Mouse (Mus musculus): ENCODE measurements at regions not wholly inside any gene's neighbourhood (a gene's known extent, or its start where the extent isn't known, plus 50 kb on each side); places are given as distances from the start of the nearest gene placed in this dataset.

DNA sequence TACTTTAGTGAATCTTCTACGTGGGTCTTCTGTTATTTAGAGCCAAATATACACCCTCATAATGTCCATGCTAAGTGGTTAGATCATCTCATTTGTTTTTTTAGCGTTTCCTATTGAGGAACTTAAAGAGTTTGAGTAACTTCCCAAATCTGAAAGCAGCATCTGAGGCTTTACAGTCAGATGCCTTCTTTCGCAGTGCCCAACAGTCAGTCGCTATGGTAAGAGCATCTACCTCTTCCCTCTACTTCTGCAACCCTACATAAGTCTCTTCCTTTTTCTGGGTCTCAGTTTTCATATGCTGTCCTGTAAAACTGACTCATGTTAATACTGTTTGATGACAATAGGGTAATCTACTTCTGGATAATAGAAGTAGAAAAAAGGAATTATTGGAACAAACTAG is 146.8 kb downstream of the Ktn1 start:
- no peak for DNase-seq

DNA sequence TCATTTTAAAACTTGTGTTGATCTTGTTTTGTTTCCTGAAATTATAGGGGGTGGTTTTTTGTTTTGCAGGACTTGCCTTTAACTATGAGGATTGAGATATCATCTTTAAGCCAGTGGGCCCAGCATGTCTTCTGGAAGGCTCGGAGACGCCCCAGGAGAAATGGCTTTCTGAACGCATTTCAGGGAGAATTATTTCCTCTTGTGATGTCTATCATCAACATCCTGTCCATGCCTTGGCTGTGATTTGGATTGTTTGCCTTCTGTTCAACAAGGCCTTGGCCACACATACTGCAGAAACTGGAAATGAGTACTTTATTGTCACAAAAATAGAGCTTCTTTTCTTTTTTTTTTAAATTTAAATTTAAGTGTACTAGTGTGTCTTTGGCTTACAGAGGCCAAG is 150.0 kb downstream of the Ktn1 start:
- no peak for DNase-seq

DNA sequence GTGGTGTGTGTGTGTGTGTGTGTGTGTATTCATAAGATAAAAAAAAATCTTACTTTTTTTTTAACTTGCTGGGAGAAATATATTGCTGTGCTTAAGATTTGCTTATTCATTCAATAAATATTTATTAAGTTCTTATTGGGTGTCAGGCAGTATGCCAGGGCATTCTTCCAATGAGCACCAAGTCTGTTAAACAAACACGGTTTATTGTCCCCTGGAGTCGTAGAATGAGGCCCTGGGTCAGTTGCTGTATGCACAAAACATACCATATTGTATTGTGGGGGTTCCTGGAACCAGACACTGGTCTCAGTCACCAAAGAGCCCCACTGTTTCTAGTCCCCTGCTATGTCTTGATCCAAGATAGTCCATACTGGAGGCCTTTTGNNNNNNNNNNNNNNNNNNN is 151.3 kb downstream of the Ktn1 start:
- DNase-seq: no peak

DNA sequence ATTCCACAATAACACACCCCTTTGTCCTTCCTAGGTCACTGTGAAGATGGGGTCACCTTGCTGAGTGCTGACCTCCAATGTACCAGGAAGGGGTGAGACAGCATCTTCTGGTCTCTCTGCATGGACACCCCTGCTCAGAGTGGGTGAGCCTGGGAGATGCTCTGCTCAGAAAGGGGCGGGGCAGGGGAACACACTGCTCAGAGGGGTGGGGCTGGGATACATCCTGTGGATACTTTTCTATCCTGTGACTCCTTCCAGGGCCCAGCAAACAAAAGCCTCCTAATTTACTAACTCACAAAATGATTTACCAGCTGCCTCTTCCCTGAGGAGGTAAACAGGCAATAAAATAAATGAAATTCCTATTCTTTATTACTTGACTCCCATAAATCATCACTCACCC is 157.0 kb downstream of the Ktn1 start:
- DNase-seq: no peak

DNA sequence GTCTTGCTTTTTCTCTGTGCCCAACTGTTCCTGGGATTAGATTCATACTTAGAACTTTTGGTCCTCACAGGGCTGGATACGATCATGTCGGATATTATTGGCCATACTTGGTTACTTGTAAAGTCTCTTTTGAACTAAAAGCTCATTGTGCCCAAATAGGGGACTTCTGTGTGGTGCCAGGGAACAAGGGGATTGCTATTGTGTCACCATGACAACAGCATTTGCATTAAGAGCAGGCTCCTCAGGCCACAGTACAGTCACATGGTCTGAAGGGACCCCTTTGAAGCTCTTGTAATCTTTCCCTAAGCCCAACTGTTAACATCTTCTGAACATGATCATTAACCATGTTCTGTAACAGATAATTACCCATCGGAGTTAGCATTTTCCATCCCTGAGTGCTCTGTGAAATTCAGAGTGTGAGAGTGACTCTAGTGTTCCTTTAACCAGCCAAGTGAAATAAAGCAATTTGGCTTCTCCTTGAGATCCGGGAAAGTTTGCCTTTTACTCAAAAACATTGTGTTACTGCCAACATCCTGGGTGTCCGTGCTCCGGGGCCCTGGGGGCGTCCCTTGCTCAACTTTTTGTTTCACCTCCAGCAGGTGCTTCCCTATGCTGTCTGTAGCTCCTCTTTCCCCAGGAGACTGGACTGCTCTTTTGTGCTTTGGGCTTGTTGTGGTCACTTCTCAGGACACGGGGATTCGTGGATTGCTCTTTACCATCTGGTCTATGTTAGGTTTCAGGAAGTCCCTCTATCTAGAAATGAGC is 157.7 kb downstream of the Ktn1 start:
- no peak for DNase-seq

DNA sequence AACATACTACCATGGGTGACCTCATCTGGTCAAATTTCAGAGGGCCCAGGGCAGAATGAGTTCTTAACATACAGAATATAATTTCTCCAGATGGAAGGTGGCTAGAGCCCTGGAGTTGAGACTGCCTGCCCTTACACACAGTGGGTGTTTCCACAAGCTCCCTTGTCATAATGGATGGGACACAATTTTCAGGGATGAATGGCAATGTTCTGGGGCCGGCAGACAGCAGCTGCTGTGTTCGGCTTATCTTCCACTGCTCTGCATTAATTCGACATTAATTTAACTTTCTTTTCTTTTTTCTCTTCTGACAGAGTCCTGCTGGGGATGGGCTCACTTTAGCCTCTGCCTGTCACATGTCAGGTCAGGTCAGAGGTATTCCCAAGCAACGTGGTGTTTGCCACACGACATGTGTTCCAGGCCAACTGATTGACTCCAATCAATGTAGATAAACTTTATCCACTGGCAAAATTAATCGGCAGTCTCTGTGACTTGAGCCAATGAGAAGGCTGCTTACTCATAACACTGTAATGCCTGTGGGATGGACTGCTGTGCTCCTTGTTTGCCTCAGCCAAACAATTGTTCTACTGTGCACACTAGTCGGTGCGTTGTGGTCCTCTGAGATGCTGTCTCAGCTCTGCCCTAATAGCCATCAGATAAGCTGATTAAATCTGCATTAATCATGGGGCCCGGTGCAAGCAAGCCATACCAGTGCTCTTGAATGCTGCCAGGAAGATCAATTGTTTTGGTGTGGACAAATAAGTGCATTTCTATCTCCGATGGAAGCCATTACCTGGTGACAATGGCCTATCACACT is 160.1 kb downstream of the Ktn1 start:
- DNase-seq: no peak

DNA sequence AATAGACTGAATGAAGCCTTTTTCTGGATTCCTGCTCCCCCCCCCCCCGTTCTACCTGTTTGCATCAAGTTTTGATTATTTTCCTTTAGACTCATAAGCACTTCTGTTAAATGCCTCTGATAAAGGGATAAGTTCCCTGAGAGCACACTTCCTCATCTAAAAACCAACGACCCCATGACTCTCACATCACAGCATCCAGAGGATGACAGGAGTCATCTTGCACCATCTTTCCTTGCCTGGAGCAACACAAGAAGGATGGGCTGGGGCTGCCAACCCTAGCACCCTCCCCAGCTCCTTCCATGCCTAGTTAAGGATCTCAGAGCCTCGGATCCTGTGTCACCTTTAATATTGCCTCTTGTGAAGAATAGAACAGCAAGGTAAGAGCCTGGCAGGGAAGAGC is 170.0 kb downstream of the Ktn1 start:
- DNase-seq: no peak

DNA sequence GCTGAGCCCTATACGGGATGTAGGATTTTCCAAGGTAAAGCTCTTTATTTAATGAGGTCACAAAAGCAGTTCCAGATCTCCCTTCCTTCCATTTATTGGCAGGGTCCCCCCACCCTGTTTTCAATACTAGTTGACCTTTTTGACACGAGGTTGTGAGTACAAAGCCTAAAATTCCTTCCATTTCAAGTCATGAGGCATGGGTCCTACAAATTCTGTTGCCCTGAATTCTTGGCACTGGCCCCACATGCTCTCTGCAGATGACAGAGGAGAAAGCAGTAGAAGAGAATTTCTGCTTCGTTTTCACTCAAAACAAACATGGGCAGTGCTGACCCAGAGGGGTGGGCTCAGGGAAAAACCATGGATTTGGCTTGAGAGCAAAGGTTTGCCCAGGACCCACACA is 170.4 kb downstream of the Ktn1 start:
- DNase-seq: no peak

DNA sequence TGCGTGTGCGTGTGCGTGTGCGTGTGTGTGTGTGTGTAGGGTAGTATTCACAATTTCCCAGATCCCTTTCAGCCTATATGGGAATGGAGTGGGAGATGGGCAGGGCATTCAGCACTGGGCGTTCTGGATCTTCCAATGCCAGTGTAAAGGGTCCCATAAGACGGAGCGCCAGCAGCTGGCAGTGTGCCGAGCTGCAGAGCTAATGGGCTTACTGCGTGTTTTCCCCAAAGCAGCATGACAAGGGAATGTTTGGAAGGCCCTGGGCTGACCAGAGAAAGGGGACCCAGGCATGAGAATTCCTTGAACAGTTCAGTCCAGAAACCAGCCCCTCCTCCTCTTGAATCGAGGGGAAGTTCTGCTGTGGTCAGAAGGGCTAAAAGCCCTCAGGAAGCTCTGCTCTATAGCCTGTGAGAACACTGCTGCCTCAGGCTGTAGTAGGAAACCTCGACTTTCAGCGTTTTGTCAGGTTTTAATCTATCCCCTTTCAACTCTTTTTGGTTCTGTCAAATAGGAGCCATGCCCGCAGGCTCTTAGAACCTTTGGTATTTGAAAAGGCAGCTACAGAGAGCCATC is 172.4 kb downstream of the Ktn1 start:
- DNase-seq: no peak

DNA sequence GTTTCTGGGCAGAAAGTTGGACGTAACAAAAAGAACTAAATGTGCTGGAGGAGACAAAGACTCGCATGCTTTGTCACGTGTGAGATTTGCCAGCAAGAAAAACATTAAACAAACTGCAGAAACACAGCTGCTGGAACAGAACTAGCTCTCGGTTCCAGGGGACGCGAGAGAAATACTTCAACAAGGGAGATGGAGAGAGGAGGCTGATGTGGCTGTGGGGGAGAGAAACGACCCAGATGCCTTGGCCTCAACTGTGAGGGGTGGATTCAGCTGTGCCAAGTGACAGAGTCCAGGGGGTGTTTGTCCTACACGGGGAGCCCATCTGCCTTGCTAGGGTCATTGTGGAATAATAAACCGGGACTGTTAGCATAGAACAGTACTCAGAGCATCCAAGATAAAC is 174.9 kb downstream of the Ktn1 start:
- no peak for DNase-seq

DNA sequence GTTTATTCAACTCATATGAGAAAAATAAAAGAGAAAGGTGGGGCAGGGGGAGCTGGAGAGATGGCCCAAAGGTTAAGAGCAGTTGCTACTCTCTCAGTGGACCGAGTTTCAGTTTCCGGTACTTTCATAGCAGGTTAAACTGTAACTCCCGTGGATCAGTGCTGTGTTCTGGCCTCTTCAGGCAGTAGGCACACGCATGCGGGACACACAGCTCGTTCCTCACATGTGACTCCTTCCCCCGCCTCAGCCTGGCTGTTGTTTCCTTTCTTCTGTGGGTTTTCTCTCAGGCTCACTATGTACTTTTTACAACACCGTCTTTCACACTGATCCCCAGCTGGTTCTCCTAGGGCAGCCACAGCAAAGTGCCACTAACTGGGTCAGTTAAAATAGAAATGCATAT is 175.4 kb downstream of the Ktn1 start:
- no peak for DNase-seq

DNA sequence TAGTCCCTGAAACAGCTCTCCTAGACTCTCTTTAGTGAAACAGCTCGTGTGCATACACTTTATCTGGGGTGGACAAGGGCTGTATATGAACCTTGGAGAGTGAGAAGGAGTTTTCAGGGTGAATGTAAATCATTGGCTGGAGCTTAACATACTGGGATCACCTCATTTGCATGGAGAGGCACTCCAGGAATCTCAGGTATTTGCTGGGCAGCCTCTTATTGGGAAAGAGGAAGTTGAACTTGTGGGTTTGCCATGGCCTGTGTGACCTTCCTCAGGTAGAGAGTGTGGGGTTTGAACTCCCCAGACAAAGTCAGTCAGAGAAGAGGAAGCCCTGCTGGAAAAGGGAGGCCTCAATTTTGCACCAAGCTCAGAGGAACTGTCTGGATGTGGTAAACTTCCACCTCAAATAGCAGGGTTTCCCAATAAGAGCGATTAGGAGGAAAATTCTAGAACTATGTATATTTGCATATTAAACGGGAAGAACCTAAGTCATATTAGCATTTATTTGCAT is 177.3 kb downstream of the Ktn1 start:
- no peak for DNase-seq

DNA sequence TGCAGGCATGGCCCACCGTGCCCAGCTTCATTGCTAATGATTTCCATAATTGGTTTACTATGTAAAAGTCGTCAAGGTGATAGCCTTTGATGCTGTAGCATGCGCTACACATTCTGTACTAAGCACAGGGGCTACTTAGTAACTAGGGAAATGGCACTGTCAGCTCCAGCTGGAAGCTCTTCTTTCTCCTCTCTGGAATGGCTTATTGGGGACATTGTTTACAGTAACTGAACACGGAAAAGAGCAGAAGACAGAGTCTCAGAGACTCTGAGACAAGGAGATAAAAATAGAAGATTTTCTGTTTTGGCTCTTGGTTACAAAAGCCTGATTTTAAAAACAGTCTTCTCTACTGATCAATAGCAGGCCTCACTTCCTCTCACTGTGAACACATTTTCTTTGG is 178.3 kb downstream of the Ktn1 start:
- DNase-seq: no peak

DNA sequence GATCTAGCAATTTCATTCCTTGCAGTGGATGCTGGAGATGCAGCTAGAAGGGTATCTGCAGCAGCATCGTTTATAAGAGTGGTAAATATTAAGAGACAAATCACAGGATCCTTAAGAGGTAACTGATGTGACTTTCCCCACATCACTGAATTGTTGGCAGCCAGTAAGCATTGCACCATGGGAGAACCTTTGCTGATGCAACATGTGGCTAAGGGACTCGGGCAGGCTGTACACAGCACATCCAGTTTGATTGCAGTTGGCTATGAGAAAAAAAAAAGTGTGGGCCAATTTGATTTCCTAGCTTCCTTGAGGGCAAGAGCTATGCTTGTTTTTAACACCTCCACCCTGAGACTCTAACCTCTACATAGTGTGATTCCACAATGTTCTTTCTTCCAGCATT is 179.4 kb downstream of the Ktn1 start:
- no peak for DNase-seq

DNA sequence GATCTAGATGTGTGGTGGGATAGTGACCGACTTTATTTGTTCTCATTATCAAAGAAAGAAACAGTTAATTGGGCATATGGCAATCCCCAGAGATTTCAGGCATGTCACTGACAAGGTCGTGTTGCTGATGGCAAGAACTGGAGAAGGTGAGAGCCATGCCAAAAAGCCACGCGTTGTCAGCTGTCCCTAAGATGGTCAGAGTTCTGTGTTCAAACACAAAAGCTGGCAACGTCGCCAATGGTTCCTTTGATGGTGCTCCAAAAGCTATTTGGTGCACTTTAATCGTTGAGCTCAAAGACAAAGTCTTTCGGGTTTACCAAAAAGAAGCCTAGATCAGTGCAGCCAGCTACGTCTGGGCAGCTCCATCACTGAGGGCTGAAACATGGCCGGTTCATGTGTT is 185.4 kb downstream of the Ktn1 start:
- DNase-seq: no peak

DNA sequence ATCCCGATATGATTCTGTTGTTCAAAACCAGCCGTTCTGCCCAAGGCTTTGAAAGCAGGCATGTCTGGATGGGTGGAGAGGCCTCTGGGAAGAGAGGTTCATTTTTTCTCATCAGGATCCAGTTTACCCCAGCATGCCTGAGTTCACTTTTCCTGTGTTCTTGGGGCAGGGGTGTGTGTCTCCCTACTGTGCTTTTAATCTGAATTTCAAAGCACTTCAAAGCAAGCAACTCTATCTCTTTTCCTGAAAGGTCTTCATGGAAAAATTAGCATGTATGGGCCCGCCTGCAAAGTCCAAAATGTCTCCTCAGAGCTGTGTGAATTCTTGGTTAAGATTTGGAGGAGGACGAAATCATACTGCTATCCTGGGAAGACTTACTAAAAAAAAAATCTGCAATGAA is 187.2 kb downstream of the Ktn1 start:
- DNase-seq: no peak

DNA sequence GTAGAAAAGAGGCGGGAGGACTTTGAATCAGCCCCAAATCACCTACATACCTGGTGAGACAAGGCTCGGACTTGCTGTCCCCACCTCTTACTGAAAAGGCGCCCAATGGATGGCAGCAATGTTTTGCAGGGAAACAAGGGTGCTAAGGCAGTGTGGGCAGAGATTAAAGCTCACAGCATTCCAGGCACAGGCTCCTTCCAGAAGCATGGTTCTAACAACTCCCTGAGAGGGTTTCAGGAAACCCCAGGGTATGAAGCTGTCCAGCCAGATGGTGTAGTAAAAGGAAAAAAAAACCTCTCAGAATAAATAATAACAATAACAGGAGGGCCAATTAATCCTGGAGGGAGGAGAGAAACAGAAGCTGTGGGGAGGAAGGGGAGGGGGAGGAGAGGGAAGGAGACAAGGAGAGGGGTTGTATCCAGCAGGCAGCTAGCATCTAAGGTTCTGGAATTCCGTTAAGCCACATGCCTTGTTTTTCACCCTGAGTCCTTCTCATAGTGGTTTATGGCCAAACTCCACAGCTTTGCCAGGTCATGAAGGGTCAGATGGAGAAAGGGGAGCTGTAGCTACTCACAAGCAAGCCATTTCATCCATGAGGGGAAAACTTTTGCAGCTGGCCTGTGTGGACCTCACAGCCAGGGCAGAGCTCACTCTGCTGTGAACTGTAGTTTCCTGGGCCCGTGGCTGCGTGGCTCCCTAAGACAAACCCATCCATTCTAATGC is 191.4 kb downstream of the Ktn1 start:
- no peak for DNase-seq

DNA sequence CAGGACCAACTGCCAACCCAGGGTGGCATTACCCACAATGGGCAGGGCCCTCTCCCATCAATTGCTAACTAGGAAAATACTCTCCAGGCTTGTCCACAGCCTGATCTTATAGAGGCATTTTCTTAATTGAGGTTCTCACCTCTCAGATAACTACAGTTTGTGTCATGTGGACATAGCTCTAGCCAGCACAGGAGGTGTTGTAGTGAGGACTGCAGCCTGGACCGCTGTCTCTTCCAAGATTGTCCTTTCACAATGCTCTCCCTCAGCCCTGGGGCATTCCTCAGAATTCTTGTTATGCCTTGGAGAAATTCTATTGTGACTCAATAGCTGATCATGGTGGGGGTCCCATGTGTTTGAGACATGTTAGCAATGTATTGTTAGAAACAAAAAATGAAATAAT is 196.1 kb downstream of the Ktn1 start:
- no peak for DNase-seq

DNA sequence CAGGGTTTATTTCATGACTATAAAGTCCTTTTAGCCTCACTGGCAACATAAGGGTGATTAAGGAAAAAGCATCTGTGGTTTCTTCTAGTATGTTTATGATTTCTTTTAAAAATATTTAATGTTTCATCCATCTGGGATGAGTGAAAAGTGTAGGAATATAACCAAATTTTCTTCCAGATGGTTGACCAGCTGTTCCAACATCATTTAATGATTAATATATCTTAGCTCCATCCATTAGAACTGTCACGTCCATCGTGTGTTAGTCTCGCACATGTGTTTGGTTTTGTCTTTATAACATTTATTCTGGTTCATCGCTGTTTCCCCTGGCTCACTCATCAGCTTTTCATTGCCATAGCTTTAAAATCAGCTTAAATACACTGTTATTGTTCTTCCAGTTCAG is 200.6 kb downstream of the Ktn1 start:
- no peak for DNase-seq

DNA sequence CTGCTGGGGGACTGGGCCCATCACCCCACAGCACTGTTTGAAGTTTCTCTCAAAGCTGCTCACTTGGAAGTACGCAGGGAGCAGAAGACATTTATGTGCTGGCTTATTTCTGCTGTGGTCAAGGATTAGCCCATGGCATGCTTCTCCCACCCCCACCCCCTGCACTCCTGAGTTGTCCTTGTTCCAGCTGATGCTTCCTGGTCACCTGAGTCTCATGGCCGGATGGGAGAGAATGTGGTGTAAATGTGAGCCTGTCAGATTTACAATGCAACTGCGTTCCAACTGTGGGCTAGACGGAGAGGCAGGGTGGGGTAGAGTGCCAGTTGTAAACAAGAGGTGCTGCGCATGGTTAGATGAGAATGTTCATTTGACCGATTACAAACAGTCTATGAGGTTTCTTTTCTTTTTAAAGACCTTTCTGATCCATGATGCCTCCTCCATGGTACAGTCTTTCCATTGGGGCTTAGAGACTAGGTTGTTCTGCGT is 208.1 kb downstream of the Ktn1 start:
- no peak for DNase-seq

DNA sequence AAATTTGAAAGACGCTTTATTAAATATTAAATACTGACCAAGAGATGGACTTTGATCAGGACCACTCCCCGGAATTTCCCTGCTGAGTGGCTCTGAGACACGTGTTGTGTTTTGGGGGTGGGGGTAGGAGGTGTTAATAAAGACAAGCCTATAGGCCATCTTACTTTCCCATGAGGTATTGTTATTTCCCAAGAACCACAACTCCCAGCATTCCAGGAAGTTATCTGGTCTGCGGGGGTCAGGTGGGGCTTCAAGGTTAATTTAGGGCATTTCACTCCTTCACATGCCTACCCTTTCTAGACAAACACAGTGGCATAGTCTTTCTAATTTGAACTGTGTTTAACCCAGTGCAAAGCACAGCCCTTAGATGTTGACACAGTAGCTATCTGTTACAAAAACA is 209.0 kb downstream of the Ktn1 start:
- DNase-seq: no peak

DNA sequence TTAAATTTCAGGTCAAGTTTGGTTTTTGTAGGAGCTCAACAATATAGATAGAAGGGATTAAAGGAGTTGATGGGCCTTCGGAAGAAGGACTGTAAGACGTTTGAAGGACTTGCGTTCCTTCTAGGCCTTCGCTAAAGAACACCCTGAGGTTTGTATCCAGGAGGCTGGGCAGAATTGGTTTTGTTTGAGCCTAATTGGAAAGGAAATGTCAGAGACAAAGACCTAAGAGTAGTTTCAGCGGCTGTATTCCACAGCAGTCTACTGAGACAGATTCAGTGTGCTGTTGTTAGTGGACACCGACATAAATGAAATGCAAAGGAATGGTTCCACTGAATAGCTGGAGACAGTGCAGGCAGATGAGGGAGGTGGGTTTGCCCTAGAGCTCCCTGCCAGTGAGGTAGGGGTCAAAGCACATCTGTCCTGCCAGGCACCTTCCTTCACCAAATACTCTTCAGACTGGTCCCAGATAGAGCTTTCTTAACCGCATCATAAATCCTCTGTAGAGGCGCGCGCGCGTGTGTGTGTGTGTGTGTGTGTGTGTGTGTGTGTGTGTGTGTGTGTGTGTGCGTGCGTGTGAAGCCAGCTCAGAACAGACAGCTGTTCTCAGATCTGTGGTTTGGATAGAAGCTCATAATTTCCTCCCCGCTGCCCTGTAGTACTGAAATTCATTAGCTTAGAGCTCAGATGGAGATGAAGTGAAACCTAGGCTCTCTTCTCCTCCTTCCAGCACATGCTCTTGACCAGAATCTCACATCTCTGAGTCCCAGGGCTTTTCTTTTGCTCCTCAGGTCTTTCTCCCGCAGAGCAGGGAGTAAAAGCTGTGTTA is 209.7 kb downstream of the Ktn1 start:
- no peak for DNase-seq

All from right cerebral cortex, adult 18-20 months (tissue).